8 mouse cellular contexts compared by ENCODE assay signal in genomic region chr11:115381743-115382539, GRCm38 (mm10). TPM values are rescaled to one million over a fixed set of nuclear protein-coding genes. Genes with fewer than 3 reads are reported as not detected.
DNase-seq lines count a peak whose midpoint lies in the region; ATAC-seq lines count a peak whose summit lies in the region.

TSS of gene Cdr2l (plus strand) at chr11:115381916.

- DNase-seq in embryonic facial prominence, embryonic 11.5 days (ENCODE audit: low spot score), result peak; percentile 94
- peak; percentile 96 for DNase-seq in heart, adult 18-20 months
- peak; percentile 92 for DNase-seq in kidney, adult 18-20 months
- peak; percentile 91 for DNase-seq in limb, embryonic 11.5 days (ENCODE audit: low spot score)
- DNase-seq in midbrain, embryonic 14.5 days, result peak; percentile 96

- peak within 1 kb of the TSS; percentile 84 for H3K4me2 ChIP-seq in embryonic facial prominence, embryonic 11.5 days (ENCODE audit: low read depth, low read length)
- peak within 1 kb of the TSS; percentile 83 for H3K4me2 ChIP-seq in limb, embryonic 11.5 days (ENCODE audit: low read depth, severe bottlenecking)
- peak within 1 kb of the TSS; percentile 90 for H3K4me2 ChIP-seq in midbrain, embryonic 14.5 days (ENCODE audit: low read length)
- peak within 1 kb of the TSS; percentile 78 for H3K4me2 ChIP-seq in stomach, embryonic 15.5 days

- peak within 1 kb of the TSS; percentile 83 for H3K27ac ChIP-seq in embryonic facial prominence, embryonic 11.5 days (replicated peaks; ENCODE audit: low read depth, low read length)
- H3K27ac ChIP-seq in limb, embryonic 11.5 days (replicated peaks; ENCODE audit: low read depth, low read length), result peak within 1 kb of the TSS; percentile 37; the same call in 1 of the 2 replicates
- H3K27ac ChIP-seq in midbrain, embryonic 14.5 days (replicated peaks; ENCODE audit: low read depth, low read length), result peak within 1 kb of the TSS; percentile 97
- peak within 1 kb of the TSS; percentile 84 for H3K27ac ChIP-seq in stomach, embryonic 15.5 days

- under 1% methylated on average over 71 of the region's 76 CpGs for WGBS in embryonic facial prominence, embryonic 11.5 days
- WGBS in limb, embryonic 11.5 days, result under 1% methylated on average over 74 of the region's 76 CpGs
- under 1% methylated on average over 76 of the region's 76 CpGs for WGBS in midbrain, embryonic 14.5 days
- WGBS in stomach, embryonic 15.5 days, result under 1% methylated on average over 74 of the region's 76 CpGs

- no peaks in the 10 kb centered on the region for H3K36me3 ChIP-seq in erythroblast, embryonic 14.5 days (ENCODE audit: control insufficient read depth)
- no peaks in the 10 kb centered on the region for H3K36me3 ChIP-seq in embryonic facial prominence, embryonic 11.5 days (replicated peaks; ENCODE audit: control insufficient read depth, insufficient read depth, low read depth, low read length)
- no peaks in the 10 kb centered on the region for H3K36me3 ChIP-seq in limb, embryonic 11.5 days (ENCODE audit: control insufficient read depth, insufficient read depth, low read length)
- no peaks in the 10 kb centered on the region for H3K36me3 ChIP-seq in midbrain, embryonic 14.5 days (ENCODE audit: control insufficient read depth, insufficient read depth, low read length)
- H3K36me3 ChIP-seq in stomach, embryonic 15.5 days, result no peaks in the 10 kb centered on the region

- H3K4me1 ChIP-seq in erythroblast, embryonic 14.5 days (ENCODE audit: control insufficient read depth), result peaks cover 2% of the 10 kb centered on the region; the same call in 1 of the 2 replicates
- H3K4me1 ChIP-seq in embryonic facial prominence, embryonic 11.5 days (ENCODE audit: control insufficient read depth, insufficient read depth, low read length), result peaks cover 10% of the 10 kb centered on the region
- peaks cover 23% of the 10 kb centered on the region for H3K4me1 ChIP-seq in limb, embryonic 11.5 days (ENCODE audit: control insufficient read depth, insufficient read depth, low read length)
- H3K4me1 ChIP-seq in midbrain, embryonic 14.5 days (ENCODE audit: control insufficient read depth, insufficient read depth, low read length), result peaks cover 30% of the 10 kb centered on the region
- H3K4me1 ChIP-seq in stomach, embryonic 15.5 days, result peaks cover 27% of the 10 kb centered on the region

- ATAC-seq in erythroblast, adult 5-6 weeks (replicated peaks; ENCODE audit: low FRiP score, poor library complexity, severe bottlenecking), result no peak
- ATAC-seq in embryonic facial prominence, embryonic 11.5 days (replicated peaks; ENCODE audit: insufficient number of reproducible peaks, low FRiP score, low TSS enrichment, low read depth), result peak; percentile 82
- peak; percentile 85 for ATAC-seq in limb, embryonic 11.5 days (ENCODE audit: insufficient number of reproducible peaks, low FRiP score, low TSS enrichment, low read depth)
- ATAC-seq in midbrain, embryonic 14.5 days (ENCODE audit: low FRiP score, low TSS enrichment), result peak; percentile 88
- peak; percentile 89 for ATAC-seq in stomach, embryonic 15.5 days (ENCODE audit: insufficient read depth, low FRiP score, low read depth)

- H3K9me3 ChIP-seq in erythroblast, embryonic 14.5 days (ENCODE audit: control insufficient read depth, low read length), result peaks cover 16% of the 10 kb centered on the region
- H3K9me3 ChIP-seq in embryonic facial prominence, embryonic 11.5 days (replicated peaks; ENCODE audit: control insufficient read depth, low read length), result no peaks in the 10 kb centered on the region
- no peaks in the 10 kb centered on the region; the same call in 1 of the 2 replicates for H3K9me3 ChIP-seq in limb, embryonic 11.5 days (ENCODE audit: control insufficient read depth, low read length)
- H3K9me3 ChIP-seq in midbrain, embryonic 14.5 days (ENCODE audit: control insufficient read depth, low read length), result no peaks in the 10 kb centered on the region
- H3K9me3 ChIP-seq in stomach, embryonic 15.5 days, result no peaks in the 10 kb centered on the region

- H3K9ac ChIP-seq in embryonic facial prominence, embryonic 11.5 days (replicated peaks; ENCODE audit: low read length), result peak within 1 kb of the TSS; percentile 94
- peak within 1 kb of the TSS; percentile 88 for H3K9ac ChIP-seq in limb, embryonic 11.5 days (ENCODE audit: low read length)
- peak within 1 kb of the TSS; percentile 98 for H3K9ac ChIP-seq in midbrain, embryonic 14.5 days (replicated peaks; ENCODE audit: low read length)
- H3K9ac ChIP-seq in stomach, embryonic 15.5 days, result peak within 1 kb of the TSS; percentile 76

- H3K27me3 ChIP-seq in erythroblast, embryonic 14.5 days (ENCODE audit: control insufficient read depth), result peaks cover 73% of the 10 kb centered on the region
- H3K27me3 ChIP-seq in embryonic facial prominence, embryonic 11.5 days (ENCODE audit: control insufficient read depth, insufficient read depth, low read length), result no peaks in the 10 kb centered on the region
- no peaks in the 10 kb centered on the region for H3K27me3 ChIP-seq in limb, embryonic 11.5 days (ENCODE audit: control insufficient read depth, insufficient read depth, low read length)
- no peaks in the 10 kb centered on the region for H3K27me3 ChIP-seq in midbrain, embryonic 14.5 days (ENCODE audit: control insufficient read depth, insufficient read depth, low read length)
- H3K27me3 ChIP-seq in stomach, embryonic 15.5 days (replicated peaks), result no peaks in the 10 kb centered on the region

- peak within 1 kb of the TSS; percentile 46 for H3K4me3 ChIP-seq in erythroblast, embryonic 14.5 days (replicated peaks)
- H3K4me3 ChIP-seq in embryonic facial prominence, embryonic 11.5 days (ENCODE audit: low read depth, low read length), result peak within 1 kb of the TSS; percentile 86
- H3K4me3 ChIP-seq in limb, embryonic 11.5 days (ENCODE audit: low read depth, low read length), result peak within 1 kb of the TSS; percentile 62
- H3K4me3 ChIP-seq in midbrain, embryonic 14.5 days (replicated peaks; ENCODE audit: low read depth, low read length), result peak within 1 kb of the TSS; percentile 91
- H3K4me3 ChIP-seq in stomach, embryonic 15.5 days (replicated peaks), result peak within 1 kb of the TSS; percentile 74

RNA-seq across cellular contexts. Expression of gene Cdr2l, which starts in this region (rescaled TPM):
- polyA plus RNA-seq in erythroblast, embryonic 14.5 days (2012), result 0.01 TPM in 1 of 2 replicates, not detected in the other
- total RNA-seq in erythroblast, adult 5-6 weeks (2015; ENCODE audit: low replicate concordance), result not detected in 2 replicates
- total RNA-seq in erythroblast, adult 5-6 weeks (2017; ENCODE audit: low replicate concordance), result not detected in 2 replicates
- polyA plus RNA-seq in embryonic facial prominence, embryonic 11.5 days (2014; fragmentation: Nextera tagmentation; extraction: Ambion mirVana), result 15.2 and 15.7 TPM in 2 replicates
- total RNA-seq in heart, adult 18-20 months (2021), result 1 to 10 TPM; 4.4 to 4.5 TPM
- 14.6 and 15.1 TPM in 2 replicates for polyA plus RNA-seq in limb, embryonic 11.5 days (2014; fragmentation: Nextera tagmentation; extraction: Ambion mirVana)
- polyA plus RNA-seq in midbrain, embryonic 14.5 days (2014; fragmentation: Nextera tagmentation; extraction: Ambion mirVana), result 27.1 and 29.5 TPM in 2 replicates
- polyA plus RNA-seq in stomach, embryonic 15.5 days (2015; fragmentation: Nextera tagmentation; extraction: Ambion mirVana), result 10.0 and 10.5 TPM in 2 replicates

Comparison
In these comparisons a context has a peak if more than half of its experiments do, and no peak if none do; other contexts are left out.
1. RNA of gene Cdr2l (total RNA-seq): 4.4 to 4.5 TPM in heart, adult 18-20 months; not detected in erythroblast, adult 5-6 weeks; every median in the first group is over 4 times any median in the second.
2. RNA of gene Cdr2l (polyA plus RNA-seq): 27.1 to 29.5 TPM in midbrain, embryonic 14.5 days, 15.2 to 15.7 TPM in embryonic facial prominence, embryonic 11.5 days, 14.6 to 15.1 TPM in limb, embryonic 11.5 days and 10.0 to 10.5 TPM in stomach, embryonic 15.5 days; 0.01 TPM in erythroblast, embryonic 14.5 days; every median in the first group is over 10 times any median in the second.
3. H3K27ac ChIP-seq: peak in every context shown above with its lines; median percentile 97 in midbrain, embryonic 14.5 days; 84 in stomach, embryonic 15.5 days; 83 in embryonic facial prominence, embryonic 11.5 days; 37 in limb, embryonic 11.5 days.
4. Peak in every context shown above with its lines, with median percentiles within 50 percentile points of each other: H3K4me3 ChIP-seq, DNase-seq, H3K4me2 ChIP-seq and H3K9ac ChIP-seq.